Mouse (Mus musculus) embryonic facial prominence, embryonic 10.5 days (tissue): ENCODE results near the gene Gm6899. TPM values are rescaled to one million over a fixed set of nuclear protein-coding genes. Genes with fewer than 3 reads are reported as not detected.

Experiments
- DNase-seq: peaks from one replicate; pipeline ENCODE4 v3.0.0-alpha.2; 2017; ENCODE audit warnings: low spot score
- H3K27ac ChIP-seq: fragments of 300-500 bp; sonication (generic); replicated peaks from 2 replicates; pipeline ENCODE4 v1.5.1; 2016; ENCODE audit warnings: mild to moderate bottlenecking
- H3K27me3 ChIP-seq: fragments of 300-500 bp; sonication (generic); replicated peaks from 2 replicates; pipeline ENCODE4 v1.6.1; 2016; ENCODE audit warnings: low read depth, mild to moderate bottlenecking; ENCODE audit not compliant: poor library complexity, severe bottlenecking
- H3K36me3 ChIP-seq: fragments of 300-500 bp; sonication (generic); replicated peaks from 2 replicates; pipeline ENCODE4 v1.6.1; 2016; ENCODE audit warnings: mild to moderate bottlenecking, moderate library complexity
- H3K4me1 ChIP-seq: fragments of 300-500 bp; sonication (generic); 2 replicates; pipeline ENCODE4 v1.6.1; 2016
- H3K4me3 ChIP-seq: fragments of 300-500 bp; sonication (generic); 2 replicates; pipeline ENCODE4 v1.5.1; 2016; ENCODE audit warnings: mild to moderate bottlenecking, moderate library complexity
- H3K9me3 ChIP-seq: fragments of 300-500 bp; sonication (generic); 2 replicates; pipeline ENCODE4 v1.6.1; 2016; ENCODE audit warnings: mild to moderate bottlenecking
- WGBS: fragments of 180-500 bp; shearing (Covaris S2); methylation state at CpG from one replicate; pipeline ENCODE4 v1.1.7; 2016; 5-methylcytosine and 5-hydroxymethylcytosine counted together
- polyA plus RNA-seq: library from polyadenylated mRNA; unstranded; fragments of >200 nt; fragmentation: Nextera tagmentation; extraction: Ambion mirVana; gene quantifications from 2 replicates; pipeline ENCODE4 v1.2.1, GENCODE M21; 2016

Gene Gm6899
- 0.26 and 0.29 TPM in 2 replicates for polyA plus RNA-seq

DNA sequence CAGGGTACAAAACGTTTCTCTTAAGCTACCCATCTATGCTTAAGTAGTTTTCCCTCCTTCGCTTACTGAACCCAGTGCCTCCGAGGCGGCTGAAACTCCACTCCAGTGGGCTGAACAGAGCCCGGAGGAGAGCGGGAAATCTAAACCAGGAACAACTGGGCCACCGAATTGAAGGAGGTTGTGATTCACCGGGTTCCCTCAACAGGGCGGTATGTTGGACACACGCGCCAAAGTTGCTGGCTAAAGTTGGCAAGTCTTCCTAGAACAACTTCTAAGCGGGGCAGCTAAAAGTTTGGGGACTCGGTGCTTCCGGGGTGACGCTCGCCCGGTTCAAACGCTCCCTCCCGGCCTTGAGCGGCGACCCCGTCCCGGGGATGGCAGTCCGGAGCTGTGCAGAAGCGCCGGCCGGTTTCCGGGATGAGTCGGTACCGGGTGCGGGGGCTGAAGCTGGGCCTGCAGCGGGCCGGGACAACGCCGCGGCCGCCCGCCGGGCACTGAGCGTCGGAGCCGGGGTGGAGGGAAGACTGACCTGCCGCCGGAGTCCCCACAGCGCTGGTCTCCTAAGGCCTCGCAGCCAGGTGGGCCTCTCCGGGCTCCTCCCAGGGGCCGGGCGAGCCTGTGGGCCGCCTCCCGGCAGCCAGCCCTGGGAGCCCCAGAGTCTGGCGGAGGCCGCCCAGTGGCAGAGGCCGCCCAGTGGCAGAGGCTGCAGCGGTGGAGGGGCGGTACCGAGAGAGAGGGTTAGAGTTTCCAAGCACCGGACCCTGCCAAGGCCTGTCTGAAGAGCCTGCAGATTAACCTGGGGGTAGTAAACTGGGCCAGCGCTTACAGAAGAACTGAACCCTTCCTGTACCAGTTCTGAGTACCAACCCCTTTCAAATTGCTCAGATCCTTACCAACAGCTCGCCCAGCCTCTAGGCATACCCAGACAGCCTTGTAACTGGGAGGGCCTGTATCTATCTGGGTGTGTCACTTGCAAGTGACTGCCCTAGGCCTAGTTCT lies at the start of gene Gm6899, which contains the start of gene Vrk2:
Gm6899 (plus strand) TSS at position 181 of the 999 bp plus-strand sequence.
Vrk2 (minus strand) TSS at position 939 of the 999 bp plus-strand sequence.
- H3K27ac ChIP-seq = peak within 1 kb of the TSS; percentile 95
- H3K4me3 ChIP-seq = peak within 1 kb of the TSS; percentile 83
- H3K36me3 ChIP-seq = no peaks in the 10 kb centered on the region
- no peaks in the 10 kb centered on the region for H3K9me3 ChIP-seq
- DNase-seq = peak; percentile 92
- WGBS = under 1% methylated on average over 60 of the region's 60 CpGs
- H3K27me3 ChIP-seq = no peaks in the 10 kb centered on the region
- peaks cover 12% of the 10 kb centered on the region for H3K4me1 ChIP-seq

DNA sequence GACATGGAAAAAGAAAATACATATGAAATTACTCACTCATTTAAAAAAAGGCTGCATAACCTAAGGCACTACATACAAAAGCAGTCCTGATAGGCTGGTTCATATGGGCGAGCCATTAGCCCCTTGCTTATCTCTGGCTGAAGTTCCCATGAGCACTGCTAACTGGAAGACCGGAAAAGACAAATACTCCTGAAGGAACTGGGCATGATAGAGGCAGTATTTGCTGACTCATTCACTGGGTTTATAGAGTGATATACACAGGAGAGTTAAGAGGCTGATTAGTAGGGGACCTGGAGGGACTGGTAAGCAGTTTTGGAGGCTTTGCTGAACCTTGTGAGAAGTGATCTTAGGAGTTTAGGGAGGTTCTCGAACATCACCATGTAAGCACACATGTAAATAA lies 41.5 kb upstream of the Gm6899 start:
- H3K4me3 ChIP-seq = no peak overlapping the region
- H3K36me3 ChIP-seq = peaks cover 11% of the 10 kb centered on the region
- no peak for DNase-seq
- no peaks in the 10 kb centered on the region for H3K4me1 ChIP-seq
- 92% methylated on average over 3 of the region's 3 CpGs for WGBS
- no peak overlapping the region for H3K27ac ChIP-seq
- H3K9me3 ChIP-seq = peaks cover 5% of the 10 kb centered on the region; the same call in 1 of the 2 replicates
- H3K27me3 ChIP-seq = no peaks in the 10 kb centered on the region

DNA sequence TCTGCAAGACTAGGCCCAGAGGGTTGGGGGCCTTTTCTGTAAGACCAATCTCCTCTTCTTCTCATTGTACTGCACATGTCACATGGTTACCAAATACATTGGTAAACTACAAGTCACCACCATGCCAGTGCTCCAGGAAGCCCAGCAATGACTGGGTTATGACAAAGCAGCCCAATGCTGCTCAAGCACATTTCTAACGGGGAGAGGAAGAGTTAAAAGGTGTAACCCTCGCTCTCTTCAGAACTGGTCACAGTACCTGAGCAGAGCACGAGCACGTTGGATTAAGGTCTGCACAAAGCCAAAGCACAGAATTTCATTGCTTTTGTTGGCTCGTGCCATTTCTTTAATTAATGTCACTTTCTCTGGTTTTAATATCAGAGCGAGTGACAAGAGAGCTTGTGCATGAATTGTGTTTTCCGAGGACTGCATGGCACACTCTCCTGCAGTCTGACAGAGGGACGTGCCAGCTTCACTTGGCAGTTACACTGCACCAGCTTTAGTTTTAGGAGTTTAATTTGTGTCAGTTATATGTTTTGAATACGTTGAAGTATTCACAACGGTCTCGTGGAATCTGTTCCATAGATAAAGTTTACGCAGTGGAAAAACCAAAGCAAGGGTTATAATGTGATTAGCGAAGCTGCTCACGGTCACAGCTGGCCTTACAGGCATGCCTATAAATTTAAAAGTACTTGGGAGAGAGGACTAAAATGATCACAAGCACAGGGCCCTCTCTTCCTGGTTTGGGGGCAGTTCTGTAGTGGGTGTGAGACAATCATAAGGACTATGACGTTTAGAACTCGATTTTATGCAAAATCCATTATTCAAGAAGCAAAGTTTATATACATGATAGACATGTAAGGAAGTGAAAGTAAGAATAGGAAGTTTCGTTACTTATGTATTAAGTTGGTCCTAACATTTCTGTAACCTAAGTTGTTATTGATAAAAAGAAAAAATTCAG lies 7.4 kb upstream of the Gm6899 start:
- Histone ChIP-seq H3K36me3 (no peaks in the 10 kb centered on the region), H3K4me3 (no peak overlapping the region), H3K4me1 (no peaks in the 10 kb centered on the region), H3K27ac (no peak overlapping the region), H3K27me3 (no peaks in the 10 kb centered on the region), H3K9me3 (no peaks in the 10 kb centered on the region)
- WGBS = 87% methylated on average over 17 of the region's 17 CpGs
- no peak for DNase-seq

DNA sequence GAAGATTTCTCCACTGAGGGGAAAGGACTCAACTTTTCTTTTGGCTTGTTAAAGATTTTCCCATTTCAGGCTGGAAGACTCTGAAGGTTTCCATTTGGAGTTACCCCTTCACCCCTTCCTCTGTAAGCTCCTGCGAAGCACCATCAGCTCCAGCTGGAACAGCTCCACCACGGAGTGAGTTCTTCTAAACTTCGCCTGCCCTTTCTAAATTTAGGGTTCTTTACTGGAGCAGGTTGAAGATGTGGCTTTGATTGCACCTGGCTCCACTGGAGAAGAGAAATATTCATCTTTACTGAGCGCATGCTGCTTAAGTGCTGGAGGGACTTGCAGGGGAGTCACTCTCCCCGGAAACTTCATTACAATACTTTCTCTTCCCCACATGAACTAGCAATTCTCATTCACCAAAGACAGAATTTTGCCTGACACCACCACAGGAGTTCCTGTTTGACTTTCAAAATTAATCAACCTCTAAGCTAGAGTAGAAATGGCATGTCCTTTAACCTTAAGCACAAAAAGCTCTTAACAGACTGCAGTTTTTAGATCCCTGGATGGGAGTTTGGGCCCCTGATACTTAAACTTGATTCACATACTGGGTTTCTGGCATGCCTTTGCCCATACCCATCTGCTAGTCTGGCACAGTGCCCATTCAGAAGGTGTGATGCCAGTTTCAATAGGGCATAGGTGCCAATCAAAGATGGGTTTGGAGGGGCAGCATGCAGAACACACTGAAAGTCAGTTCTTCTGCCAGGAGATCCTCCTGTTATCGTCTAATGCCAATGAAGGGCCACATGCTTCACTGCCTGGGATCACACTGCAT lies 6.5 kb upstream of the Gm6899 start:
- Histone ChIP-seq H3K9me3 (no peaks in the 10 kb centered on the region), H3K4me3 (no peak overlapping the region), H3K36me3 (no peaks in the 10 kb centered on the region), H3K27me3 (no peaks in the 10 kb centered on the region), H3K27ac (no peak overlapping the region), H3K4me1 (no peaks in the 10 kb centered on the region)
- no peak for DNase-seq
- WGBS = 83% methylated on average over 6 of the region's 6 CpGs

DNA sequence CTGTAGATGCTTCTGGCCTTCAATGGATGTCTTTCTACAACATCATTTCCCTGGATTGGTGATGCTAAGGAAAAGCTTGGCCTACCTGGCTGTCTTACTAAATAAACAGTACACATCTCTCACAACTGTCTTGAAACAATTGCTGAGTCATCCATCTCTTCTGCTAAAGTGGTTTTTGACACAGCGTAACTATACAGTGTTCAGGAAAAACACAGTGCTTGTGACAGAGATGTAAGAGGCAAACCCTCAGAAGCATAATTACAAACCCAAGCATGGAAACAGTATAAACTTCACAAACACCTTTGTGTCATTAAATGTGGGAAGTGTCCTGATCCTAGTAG lies 5.9 kb upstream of the Gm6899 start:
- Histone ChIP-seq H3K9me3 (no peaks in the 10 kb centered on the region), H3K4me3 (no peak overlapping the region), H3K4me1 (no peaks in the 10 kb centered on the region), H3K27me3 (no peaks in the 10 kb centered on the region), H3K36me3 (no peaks in the 10 kb centered on the region), H3K27ac (no peak overlapping the region)
- no peak for DNase-seq
- 92% methylated on average over 1 of the region's 1 CpGs for WGBS

DNA sequence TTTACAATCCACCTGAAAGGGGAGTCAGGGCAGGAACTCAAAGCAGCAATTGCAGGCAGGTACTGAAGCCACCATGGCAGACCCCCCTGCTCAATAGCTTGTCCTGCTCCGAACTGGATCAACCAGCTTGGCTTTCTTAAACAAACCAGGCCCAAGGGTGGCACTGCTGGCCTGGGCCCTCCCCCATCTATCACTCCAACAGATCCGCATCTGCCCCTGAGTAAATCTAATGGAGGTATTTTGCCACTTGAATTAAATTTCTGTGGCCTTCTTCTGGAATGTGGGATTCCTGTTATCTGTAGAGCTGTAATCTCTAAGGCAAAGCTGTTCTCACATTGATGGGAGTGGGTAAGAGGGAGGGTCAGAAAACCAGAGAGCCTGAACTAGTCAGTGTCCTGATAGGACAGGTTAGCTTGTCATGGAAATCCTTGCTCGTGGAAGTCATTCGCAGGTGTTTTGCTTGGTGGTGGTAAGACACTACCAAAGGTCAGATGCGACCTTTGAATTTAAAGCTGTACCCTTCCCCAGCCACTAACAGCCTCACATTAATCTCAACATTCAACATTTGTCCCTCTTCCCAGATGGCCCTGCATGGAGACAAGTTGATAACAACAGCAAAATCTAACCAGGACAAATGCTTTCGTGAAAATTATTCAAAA lies 517 bp upstream of the Gm6899 start:
- Histone ChIP-seq H3K27me3 (no peaks in the 10 kb centered on the region), H3K27ac (peak overlapping the region; percentile 95), H3K36me3 (no peaks in the 10 kb centered on the region), H3K4me3 (peak overlapping the region; percentile 83), H3K9me3 (no peaks in the 10 kb centered on the region), H3K4me1 (peaks cover 12% of the 10 kb centered on the region)
- 26% methylated on average over 6 of the region's 6 CpGs for WGBS
- peak; percentile 23 for DNase-seq

DNA sequence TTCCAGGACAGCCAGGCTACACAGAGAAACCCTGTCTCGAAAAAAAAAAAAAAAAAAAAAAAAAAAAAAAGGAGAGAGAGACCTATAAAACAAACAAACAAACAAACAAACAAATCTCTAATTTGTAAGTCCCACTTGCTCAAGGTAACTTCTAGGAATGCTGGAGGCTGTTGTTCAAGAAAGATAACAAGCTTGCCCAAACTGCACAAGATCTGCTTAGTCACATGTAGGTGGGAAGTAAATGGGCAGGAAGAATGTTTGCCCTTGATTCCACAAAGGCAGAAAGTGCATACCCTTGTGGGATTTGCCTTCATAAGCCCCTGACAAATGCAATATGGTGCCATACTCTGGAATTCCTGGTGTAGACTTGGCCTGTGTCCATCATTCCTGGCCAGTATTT lies 1.4 kb downstream of the Gm6899 start:
- no peaks in the 10 kb centered on the region for H3K36me3 ChIP-seq
- WGBS = 77% methylated on average over 1 of the region's 1 CpGs
- no peaks in the 10 kb centered on the region for H3K9me3 ChIP-seq
- H3K27ac ChIP-seq = no peak overlapping the region
- no peaks in the 10 kb centered on the region for H3K27me3 ChIP-seq
- no peak for DNase-seq
- no peak overlapping the region for H3K4me3 ChIP-seq
- peaks cover 12% of the 10 kb centered on the region for H3K4me1 ChIP-seq

DNA sequence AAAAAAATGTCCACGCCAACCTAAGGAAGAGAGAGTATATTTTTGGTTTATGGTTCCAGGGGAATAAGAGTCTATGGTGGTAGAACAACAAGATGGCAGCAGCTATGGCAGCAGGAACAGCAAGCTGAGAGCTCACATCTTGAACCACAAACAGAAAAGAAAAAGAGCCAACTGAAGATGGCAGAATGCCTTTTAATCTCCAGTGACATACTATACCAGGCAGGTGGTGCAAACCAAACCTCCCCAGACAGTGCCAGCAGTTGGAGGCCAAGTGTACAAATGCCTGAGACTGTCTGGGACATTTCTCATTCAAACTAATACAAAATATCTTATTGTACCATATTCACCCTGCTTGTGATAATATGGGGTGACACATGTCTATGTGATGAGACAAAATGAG lies 3.1 kb downstream of the Gm6899 start:
- Histone ChIP-seq H3K4me3 (no peak overlapping the region), H3K27me3 (no peaks in the 10 kb centered on the region), H3K4me1 (peaks cover 12% of the 10 kb centered on the region), H3K27ac (no peak overlapping the region), H3K36me3 (no peaks in the 10 kb centered on the region), H3K9me3 (no peaks in the 10 kb centered on the region)
- 92% methylated on average over 1 of the region's 1 CpGs for WGBS
- DNase-seq = no peak

DNA sequence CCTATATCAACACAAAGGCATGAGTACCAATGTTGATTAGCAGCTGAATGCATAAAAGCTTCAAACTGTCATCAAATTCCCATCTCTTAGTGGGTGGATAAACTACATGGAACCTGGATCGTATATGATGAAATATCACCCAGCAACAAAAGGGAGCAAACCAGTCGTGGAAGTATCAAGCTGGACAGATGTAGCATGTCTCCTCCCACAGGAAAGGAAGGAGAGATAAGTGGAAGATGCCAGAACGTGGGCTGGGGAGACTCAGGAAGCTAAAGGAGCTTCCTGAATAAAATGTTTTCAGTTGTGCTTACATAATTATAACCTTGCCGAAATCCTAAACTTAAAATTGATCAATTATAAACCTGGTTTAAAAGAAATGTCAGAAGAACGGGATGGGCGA lies 4.1 kb downstream of the Gm6899 start:
- H3K9me3 ChIP-seq = no peaks in the 10 kb centered on the region
- no peak for DNase-seq
- 81% methylated on average over 6 of the region's 6 CpGs for WGBS
- no peak overlapping the region for H3K27ac ChIP-seq
- H3K4me1 ChIP-seq = peaks cover 12% of the 10 kb centered on the region
- no peaks in the 10 kb centered on the region for H3K27me3 ChIP-seq
- no peak overlapping the region for H3K4me3 ChIP-seq
- no peaks in the 10 kb centered on the region for H3K36me3 ChIP-seq

DNA sequence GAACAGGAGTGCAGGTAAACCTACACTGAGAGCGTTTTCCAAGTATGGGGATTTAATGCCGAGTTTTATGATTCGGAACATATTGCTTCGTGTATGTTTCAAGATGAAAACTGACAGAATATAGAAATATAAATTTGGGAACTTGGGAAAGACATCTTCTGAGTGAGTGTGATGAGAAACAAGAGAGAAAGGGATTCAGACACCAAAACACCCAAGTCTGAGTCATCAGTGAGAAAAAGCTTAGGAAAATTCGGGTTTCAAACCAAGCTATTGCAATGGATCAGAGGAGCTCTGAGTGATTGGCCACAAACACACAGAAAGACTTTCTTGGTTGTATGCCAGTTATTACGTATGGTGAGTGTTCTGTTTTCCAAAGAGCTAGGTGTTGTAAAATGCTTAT lies 4.7 kb downstream of the Gm6899 start:
- Histone ChIP-seq H3K27me3 (no peaks in the 10 kb centered on the region), H3K36me3 (no peaks in the 10 kb centered on the region), H3K9me3 (no peaks in the 10 kb centered on the region), H3K4me1 (peaks cover 5% of the 10 kb centered on the region), H3K4me3 (no peak overlapping the region), H3K27ac (no peak overlapping the region)
- WGBS = 83% methylated on average over 6 of the region's 6 CpGs
- DNase-seq = no peak

DNA sequence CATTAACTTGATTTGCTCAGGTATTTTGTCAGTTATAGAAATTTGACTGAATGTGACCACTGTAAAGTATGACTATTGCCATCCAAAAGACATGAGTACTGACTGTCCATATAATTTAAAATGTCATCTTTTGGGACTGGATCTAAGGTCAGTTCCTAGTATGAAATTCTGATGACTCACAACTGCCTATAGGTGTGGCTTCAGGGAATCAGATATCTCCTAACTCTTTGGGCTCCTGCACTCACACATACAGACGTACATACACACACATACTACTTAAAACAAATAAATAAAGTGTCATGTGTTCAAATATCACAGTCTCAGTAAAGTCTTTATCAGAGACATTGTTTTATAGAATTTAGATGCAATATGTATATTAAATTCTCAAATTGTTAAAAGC lies 5.8 kb downstream of the Gm6899 start:
- H3K4me3 ChIP-seq = no peak overlapping the region
- no peaks in the 10 kb centered on the region for H3K27me3 ChIP-seq
- H3K4me1 ChIP-seq = peaks cover under 1% of the 10 kb centered on the region; the same call in 1 of the 2 replicates
- no peak overlapping the region for H3K27ac ChIP-seq
- no peak for DNase-seq
- H3K36me3 ChIP-seq = no peaks in the 10 kb centered on the region
- 70% methylated on average over 1 of the region's 1 CpGs for WGBS
- H3K9me3 ChIP-seq = no peaks in the 10 kb centered on the region
